Mouse (Mus musculus) spleen, postnatal 36 days (tissue): ENCODE measurements around the gene Zfp142.
A peak's percentile ranks its signal among the peaks of the same experiment; 100 is the strongest.

ENCODE experiments used
- DNase-seq, 2 experiments: peaks; one replicate each; pipeline ENCODE4 v3.0.0; 2022; ENCODE audit warnings: low spot score in 2 of 2, mixed read lengths in 1 of 2

Gene Zfp142

GRCm38 (mm10) chr1:74587773-74588445 is at the start of gene Zfp142, which contains the start of gene Bcs1l:
TSS of gene Zfp142 (minus strand) at chr1:74588246.
TSS of gene Bcs1l (plus strand) at chr1:74588289.
- peak; percentile 98 to 99 for DNase-seq

GRCm38 (mm10) chr1:74632734-74633133 is 44.7 kb upstream of the Zfp142 start:
- DNase-seq: no peak

GRCm38 (mm10) chr1:74628001-74628400 is 40.0 kb upstream of the Zfp142 start:
- DNase-seq: no peak

GRCm38 (mm10) chr1:74626076-74626475 is 38.0 kb upstream of the Zfp142 start:
- DNase-seq: no peak

- DNase-seq: no peak
Observed at GRCm38 (mm10) chr1:74624183-74624582, 36.1 kb upstream of the Zfp142 start.

- peak; percentile 81 to 86 for DNase-seq
Observed at GRCm38 (mm10) chr1:74601267-74601962, 13.4 kb upstream of the Zfp142 start, which contains the start of the genes Rnf25 and Stk36. TSS of gene Rnf25 (minus strand) at chr1:74601397. TSS of gene Stk36 (plus strand) at chr1:74601445.

DNA sequence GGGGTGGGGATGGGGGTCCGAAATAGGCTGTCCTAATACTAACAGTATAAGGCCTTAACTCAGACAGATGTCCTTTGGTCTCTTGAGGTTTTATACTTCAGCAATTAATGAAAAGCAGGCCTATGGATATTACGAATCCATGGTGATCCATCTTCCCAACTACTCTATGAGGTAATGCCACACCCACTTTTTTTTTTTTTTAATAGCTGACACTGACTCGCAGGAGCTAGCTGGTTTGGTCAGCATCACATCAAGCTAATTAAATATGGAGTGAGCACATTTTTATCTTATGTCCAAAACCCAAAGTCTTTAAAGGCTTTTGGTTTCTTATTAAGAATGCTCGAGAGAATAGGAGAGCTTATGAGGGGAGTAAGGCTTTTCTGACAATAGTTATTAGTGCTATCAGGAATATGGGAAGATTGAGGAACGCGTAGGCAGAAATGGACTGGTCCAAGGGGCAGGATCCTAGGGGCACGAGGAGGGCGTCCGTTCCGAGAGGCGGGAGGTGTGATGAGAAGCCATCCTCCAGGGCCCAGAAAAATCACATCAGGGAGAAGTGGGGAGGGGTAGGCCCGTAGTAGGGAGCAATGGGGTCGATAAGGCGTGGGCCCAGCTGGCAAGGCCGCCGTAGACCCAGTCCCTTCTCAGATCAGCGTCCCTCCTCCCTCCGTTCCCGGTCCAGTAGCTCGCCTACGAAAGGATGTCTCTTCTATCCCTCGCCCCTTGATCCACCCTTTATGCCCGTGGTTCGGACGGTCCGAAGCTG is 12.6 kb upstream of the Zfp142 start:
- DNase-seq: peak in 1 of 2 experiments; percentile 9

DNA sequence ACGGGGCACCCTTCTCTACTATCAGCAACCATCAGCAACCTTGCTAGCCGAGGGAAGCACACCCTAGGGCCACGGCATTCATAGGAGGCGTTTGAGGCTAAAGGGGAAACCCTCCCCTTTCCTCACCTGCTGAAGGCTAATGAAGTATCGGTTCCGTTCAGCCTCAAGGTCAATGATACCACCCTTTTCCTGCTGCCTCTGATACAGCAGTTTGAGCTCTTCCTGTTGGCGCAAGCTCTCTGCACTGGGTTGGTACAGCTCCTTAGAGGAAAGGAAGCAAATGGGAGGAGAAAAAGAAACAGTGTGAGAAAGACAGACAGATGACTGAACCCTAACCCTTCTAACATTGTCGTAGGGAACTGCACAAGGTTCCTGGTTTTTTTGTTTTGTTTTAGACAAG is 6.4 kb upstream of the Zfp142 start:
- DNase-seq: no peak

- peak in 1 of 2 experiments; percentile 8 for DNase-seq
Observed at GRCm38 (mm10) chr1:74587233-74587772, 743 bp downstream of the Zfp142 start.

GRCm38 (mm10) chr1:74584616-74585398 is 3.2 kb downstream of the Zfp142 start:
- DNase-seq: no peak

DNA sequence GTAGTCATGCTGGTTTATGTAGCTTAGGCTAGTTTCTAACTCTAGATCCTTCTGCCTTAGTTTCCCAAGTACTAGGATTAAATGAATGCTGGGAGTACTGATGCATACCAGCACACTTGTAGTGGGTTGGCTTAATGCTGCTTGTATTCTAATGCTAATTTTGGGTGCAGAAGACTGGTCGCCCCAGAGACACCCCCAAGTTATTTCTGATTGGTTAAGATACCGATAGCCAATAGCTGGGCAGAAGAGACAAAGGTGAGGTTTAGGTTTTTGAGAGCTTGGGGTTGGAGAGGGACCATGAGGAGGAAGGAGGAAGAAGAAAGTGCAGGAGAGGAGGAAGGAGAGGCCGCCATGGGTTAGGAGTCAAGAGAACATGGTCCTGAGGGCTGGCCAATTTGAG is 5.4 kb downstream of the Zfp142 start:
- DNase-seq: no peak

DNA sequence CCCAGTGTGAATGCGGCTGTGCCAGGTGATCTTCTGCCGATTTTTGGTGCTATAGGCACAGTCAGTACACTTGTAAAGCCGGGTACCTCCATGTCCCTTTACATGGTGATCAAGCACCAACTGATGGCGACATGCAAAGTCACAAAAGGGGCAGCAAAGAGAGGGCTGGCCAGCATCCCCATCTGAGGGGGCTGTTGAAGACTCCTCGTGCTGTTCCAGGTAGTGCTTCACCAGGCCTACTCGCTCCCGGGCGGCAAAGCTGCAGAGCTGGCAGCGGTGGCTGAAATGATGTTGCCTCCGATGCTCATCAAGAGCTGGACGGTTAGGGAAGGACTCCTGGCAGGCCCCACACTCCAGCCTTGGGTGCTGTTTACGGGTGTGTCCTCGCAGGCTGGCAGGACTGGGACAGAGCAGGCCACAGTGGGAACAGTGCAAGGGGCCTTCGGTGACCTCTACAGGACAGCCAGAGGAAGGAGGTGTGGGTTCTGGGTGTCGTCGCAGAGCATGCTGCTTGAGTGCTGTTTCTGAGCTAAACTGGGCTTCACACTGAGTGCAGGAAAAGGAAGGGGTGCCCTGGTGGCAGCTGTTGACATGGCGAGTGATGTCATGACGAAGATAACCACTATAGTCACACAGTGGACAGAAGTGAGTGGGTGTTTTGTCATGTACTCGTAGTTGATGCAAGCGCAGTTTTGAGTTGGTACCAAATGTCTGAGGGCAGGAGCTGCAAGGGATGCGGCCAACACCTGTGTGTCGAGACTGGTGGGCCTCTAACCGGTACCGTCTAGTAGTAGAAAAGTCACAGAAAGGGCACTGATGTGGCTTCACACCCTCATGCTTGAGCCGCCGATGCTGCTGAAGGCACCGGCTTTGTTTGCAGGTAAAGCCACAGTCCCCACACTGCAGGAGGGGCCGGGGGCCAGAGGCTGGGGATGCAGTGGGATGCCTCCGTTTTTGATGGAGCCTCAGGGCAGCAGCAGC is 18.0 kb downstream of the Zfp142 start:
- DNase-seq: no peak

DNA sequence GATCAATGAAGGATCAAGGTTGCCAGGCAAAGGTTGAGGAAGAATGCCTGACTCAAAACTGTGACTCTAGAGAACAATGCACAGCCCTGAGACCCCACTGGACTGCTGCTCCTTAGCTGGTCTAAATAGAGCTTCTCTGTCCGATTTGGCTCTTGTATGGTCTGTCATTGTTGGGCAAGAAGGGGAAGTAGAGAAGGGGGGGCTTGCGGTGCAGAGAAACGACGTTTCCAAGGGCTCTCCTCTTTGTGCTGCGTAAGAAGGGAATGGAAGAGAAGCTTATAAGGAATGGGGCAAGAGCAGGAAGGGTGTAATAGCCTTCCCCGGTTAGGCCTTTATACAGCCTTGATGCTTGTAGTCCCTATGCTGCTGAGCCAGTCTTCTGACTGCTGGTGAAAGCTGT is 22.2 kb downstream of the Zfp142 start:
- no peak for DNase-seq

DNA sequence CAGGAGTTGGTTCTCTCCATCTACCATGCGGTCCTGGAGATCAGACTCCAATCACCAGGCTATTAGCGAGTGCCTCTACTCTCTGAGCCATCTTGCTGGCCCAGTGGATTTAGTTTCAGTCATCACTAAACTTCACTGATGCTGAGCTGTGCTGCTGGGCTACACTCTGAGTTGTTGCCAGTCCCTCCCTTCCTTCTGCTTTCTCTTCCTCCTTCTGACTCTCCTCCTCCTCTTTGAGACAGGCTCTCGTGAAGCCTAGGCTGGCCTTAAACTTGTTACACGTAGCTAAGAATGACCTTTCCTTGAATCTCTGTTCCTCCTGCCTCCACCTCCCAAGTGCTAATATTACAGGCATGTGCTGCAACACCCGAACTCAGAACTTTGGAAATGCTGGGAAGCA is 29.0 kb downstream of the Zfp142 start:
- DNase-seq: no peak

- no peak for DNase-seq
Observed at GRCm38 (mm10) chr1:74544184-74544583, 43.9 kb downstream of the Zfp142 start, which contains the start of gene Usp37. TSS of gene Usp37 (minus strand) at chr1:74544284.

DNA sequence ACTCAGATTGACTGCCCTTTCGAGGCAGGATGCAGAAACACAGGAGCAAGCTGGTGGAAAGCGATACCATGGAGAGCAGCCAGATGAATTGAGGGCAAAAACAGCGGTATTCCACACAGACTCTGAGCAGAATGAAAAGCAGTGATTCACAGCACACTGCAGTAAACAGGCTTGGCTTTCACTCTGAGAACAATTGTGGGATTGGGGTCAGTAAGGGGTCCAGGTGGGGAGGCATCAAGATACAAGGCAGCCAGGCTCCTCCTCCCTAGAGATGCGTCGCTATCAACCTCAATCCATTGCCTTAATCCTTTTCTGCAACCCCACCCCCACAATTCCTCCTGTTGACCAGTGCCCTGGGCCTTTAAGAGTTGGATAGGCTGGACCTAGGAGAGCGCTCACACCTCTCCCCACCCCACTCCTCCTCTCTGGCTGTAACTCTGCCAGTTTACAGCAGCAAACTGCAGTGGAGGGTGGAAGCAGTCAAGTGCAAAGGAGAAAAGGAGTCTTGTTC is 45.5 kb downstream of the Zfp142 start, which contains the start of gene Plcd4:
TSS of gene Plcd4 (plus strand) at position 438 of the 511 bp plus-strand sequence.
- no peak for DNase-seq

DNA sequence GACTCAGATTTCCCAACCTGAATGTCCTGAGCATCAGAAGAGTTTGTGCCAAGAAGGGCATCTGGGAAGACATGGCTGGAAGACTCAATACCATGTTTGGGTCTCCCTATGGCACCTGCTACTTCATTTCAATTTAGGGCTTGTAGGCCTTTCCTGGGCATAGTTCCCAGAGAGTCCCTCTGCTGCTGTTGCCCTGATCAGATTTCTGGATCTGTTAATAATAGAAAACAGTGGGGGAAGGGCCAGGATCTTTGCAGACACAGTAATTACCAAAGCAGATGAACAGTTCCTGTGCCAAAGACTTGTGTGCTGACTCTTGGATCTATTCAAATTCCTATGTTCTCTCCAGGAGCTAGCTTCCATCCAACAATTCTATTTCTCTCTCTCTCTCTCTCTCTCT is 49.4 kb downstream of the Zfp142 start:
- DNase-seq: no peak

DNA sequence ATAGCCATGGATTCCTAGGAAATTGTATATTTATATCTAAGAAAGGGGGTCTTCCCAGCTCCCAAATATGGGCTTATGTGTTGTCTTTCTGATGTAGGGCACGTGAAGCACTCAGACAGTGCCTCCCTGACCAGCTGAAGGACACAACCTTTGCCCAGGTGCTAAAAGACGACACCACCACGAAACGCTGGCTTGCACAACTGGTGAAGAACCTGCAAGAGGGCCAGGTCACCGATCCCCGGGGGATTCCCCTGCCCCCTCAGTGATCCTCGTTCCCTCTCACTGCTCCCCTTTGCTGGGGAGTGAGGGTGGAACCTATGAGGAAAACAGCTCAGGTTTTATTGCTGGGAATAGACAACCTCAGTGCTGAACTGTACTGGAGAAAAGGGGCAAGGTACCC is 59.5 kb downstream of the Zfp142 start:
- no peak for DNase-seq

DNA sequence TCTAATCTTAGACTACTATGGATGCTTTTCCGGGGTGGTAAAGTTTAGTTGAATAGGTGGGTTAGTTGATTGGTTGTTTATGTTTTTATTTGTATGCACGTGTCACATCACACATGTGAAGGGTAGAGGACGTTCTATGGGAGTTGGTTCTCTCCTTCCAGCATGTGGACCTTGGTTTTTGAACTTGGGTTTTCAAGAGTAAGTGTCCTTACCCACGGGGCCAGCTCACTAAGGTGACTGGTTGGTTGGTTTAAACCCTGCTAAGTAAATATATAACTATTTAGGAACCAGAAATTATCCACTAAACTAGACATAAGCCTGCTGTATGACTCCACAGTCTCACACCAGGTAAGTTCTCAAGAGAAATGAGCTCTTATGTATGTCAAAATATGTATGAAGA is 63.3 kb downstream of the Zfp142 start:
- DNase-seq: no peak

GRCm38 (mm10) chr1:74519875-74520274 is 68.2 kb downstream of the Zfp142 start:
- DNase-seq: no peak
